Mouse (Mus musculus) embryo, embryonic 11 days (tissue): ENCODE results near the gene Kif27.

Experiments used
- DNase-seq: peaks from one replicate; pipeline ENCODE4 v3.0.0-alpha.2; 2015

The Kif27 gene

DNA sequence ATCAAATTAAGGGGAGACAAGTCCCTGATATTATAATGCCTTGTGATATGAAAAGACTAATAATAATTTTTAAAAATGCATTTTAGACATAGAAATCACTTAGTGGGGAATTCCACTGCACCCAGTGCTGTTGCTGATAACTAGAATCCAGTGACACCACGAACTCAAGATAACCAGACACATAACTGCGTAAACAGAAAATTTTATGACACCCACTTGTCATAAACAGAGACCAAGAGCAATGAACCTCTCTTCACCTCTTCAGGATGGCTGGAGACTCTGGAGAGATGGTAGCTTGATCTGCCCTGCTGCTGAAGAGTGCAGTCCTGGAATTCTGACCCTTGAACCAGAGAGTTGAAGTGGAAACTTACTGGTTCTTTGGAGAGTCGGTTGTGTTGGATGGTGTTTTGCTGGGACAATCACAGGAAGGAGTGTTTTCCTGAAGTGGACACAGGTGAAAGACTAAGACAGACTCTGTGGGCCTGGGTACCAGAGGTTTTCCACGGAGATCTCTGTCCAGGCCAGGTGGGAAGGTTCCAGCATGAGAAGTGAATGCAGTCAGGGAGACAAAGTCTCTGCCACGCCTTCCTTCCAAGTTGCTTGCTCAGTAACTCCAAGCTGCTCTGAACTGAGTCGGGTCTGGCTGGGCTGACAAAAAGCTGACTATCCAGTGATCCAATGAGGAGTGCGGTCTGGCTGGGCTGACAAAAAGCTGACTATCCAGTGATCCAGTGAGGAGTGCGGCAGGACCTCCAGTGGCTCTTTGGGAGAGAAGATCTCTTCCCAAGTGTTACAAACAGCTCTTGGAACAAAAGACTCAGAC lies 5.6 kb upstream of the Kif27 start:
- DNase-seq = no peak

DNA sequence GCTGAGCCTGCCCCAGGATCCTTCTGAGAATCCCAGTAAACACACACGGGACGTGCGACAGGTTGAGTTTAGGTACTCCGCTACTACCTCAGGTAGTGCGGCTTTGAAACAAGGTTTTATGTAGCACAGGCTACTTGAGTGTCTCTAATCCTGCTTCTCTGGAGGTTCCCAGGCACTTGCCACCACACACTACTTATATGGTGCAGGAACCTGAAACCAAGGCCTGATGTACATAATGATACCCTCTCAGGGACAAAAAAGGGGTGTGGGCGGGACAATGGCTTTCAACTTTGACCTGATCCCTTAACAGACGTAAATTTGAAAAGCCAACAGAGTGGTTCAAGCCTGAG lies 357 bp upstream of the Kif27 start:
- DNase-seq = no peak

DNA sequence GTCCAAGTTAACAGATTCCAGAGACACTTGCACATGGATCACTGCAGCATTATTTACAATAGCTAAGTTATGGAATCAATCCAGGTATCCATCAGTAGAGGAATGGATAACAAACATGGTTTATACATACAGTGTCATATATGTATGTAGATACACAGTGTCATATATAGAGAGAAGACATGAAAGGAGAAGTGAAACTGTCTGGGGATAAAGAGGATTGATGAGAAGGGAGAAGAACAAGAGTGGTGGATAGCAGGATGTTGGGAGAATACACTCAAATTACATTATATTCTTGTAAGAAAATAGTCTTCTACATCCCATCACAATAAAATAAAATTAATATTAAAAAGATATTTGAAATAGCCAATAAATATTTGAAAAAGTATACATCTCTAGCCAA lies 5.9 kb downstream of the Kif27 start:
- DNase-seq = no peak

DNA sequence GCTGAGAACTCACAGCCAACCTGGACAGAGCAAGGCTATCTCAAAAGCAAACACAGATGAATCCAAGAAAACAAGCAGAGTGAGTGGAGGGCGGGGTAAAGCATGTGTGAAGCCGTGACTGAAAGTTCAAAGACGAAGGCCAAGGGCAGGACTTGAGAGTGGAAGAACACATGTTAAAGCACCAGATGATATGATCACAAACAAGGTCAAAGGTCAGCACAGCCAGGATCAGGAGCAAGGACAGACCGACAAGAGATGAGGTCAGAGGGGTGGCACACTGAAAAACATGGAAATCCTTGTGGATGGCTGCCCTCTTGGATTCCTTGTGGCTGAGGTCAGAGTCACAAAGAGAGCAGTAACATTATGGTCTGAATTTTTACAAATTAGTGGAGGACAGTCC lies 8.3 kb downstream of the Kif27 start:
- DNase-seq = no peak

DNA sequence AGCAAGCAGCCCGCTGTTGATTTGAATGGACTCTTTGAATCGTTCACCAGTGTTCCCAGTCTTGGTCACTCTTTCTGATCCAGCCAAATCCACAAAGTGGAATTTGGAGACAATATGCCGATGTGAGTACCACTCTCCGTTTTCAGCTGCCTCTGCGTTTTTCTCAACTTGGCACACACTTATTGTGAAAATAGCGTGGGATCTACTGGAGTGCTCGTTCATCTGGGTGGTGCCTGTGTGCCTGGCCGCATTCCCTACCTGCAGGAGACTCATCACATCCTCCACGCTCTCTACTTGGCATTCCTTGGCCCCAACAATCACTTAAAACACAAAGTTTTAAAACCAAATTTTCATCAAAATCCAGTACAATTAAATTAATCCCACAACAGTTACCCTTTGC lies 14.4 kb downstream of the Kif27 start:
- DNase-seq = no peak

DNA sequence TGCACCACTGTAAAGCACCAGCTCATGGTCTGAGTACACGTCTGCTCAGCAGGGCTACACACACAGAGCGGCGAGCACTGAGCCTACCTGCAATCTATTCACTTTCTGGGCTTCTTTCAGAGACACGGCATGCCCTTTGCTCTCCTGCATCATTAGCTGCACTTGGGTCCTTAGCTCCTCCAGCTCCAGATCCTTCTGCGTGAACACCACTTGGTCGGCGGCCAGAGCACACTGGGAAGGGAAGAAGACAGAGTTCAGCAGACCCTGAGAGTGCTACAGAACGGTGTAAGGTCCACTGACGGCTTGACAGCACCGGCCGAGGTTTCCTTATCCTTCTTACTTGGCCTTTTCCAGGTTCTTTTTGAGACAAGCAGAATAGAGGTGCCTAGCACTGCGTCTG lies 21.5 kb downstream of the Kif27 start:
- no peak for DNase-seq

GRCm38 (mm10) chr13:58334116-58334515 lies 24.8 kb downstream of the Kif27 start:
- no peak for DNase-seq

DNA sequence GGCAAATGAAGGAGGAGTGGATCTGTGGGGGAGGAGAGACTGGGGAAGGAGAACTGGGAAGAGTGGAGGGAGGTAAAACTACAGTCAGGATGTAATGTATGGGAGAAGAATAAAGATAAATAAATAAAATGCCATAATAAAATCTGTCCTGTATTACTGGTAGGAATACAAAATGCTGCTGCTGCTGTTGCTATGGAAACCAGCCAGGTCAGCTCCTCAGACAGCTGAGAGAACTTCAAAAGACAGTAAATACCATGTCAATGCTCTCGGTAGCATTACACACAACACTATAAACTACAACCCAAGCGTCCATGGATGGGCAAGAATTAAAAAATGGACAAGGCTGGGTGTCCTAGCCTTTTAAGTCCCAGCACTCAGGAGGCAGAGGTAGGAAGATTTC lies 41.2 kb downstream of the Kif27 start:
- DNase-seq = no peak

DNA sequence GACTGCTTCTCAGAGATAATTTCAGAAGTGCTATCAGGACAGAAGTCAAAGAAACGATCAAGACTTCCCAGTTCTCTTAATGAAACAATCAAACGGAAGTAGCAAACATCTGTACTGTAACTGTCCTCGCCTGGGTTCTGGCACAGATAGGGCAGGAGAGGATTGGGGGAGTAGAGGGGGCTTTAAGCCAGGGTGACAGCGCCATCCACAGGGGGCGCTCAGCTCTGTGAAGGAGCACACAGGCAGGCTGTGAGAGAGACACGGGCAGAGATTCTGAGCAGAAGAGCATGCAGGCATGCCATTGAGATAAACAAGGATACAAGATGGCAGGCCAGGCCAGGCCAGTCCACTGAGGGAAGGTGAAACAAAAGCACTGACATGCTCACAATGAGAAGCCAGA lies 43.9 kb downstream of the Kif27 start:
- no peak for DNase-seq

- DNase-seq = no peak
Measured at GRCm38 (mm10) chr13:58313758-58314157, 45.2 kb downstream of the Kif27 start.

DNA sequence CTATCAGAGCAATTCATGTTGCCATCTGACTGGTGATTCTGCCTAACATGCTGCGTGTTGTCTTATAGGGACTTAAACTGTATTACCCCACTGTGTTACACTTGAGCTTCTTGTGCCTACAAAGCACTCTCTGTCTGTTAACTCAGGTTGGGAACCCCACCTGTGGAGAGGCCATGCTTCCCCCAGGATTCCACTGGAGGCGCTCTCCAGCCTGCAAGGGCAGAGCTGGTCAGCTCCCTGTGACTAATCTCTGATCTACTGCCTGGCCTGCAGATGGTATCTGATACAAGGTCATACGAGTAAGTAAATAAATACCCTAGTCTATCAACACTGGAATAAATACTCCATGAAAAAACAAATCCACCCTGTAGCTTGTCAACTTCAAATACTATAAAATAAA lies 47.6 kb downstream of the Kif27 start:
- DNase-seq = peak; percentile 25

GRCm38 (mm10) chr13:58309499-58309898 lies 49.4 kb downstream of the Kif27 start:
- DNase-seq = peak; percentile 18

DNA sequence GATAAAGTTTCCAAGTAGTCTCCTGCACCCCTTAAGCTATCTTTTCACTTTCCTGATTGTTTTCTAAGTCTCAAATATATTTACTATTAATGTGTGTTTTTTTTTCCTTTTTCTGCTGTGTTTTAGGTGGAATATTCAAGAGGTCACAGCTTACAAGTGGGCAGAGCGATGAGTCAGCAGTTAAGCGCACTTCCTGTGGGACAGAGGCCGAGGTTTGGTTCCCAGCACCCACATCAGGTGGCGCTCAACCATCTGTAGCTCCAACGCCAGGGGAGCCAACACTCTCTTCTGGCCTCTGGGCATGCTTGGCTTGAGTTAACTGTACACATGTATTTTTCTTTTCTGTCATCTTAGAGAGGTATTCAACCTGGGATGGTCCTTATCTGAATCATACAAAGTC lies 51.5 kb downstream of the Kif27 start:
- no peak for DNase-seq

DNA sequence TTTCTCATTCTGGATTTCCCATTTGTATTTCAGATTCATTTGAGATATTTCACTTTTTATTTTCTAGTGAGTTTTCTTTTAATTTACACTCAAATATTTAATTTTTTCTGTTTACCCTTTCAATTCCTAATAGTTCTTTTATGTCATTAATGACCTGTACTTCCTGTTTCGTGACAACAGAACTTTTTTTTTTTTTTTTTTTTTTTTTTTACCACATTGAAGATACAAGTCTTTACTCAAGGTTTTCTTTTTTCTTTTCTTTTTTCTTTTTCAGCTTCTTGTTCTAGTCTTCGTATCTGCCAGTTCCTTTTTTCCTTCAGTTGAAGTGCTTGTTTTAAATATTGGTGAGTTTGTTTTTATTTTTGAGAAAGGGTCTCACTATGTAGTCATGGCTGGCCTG lies 53.7 kb downstream of the Kif27 start:
- DNase-seq = no peak

DNA sequence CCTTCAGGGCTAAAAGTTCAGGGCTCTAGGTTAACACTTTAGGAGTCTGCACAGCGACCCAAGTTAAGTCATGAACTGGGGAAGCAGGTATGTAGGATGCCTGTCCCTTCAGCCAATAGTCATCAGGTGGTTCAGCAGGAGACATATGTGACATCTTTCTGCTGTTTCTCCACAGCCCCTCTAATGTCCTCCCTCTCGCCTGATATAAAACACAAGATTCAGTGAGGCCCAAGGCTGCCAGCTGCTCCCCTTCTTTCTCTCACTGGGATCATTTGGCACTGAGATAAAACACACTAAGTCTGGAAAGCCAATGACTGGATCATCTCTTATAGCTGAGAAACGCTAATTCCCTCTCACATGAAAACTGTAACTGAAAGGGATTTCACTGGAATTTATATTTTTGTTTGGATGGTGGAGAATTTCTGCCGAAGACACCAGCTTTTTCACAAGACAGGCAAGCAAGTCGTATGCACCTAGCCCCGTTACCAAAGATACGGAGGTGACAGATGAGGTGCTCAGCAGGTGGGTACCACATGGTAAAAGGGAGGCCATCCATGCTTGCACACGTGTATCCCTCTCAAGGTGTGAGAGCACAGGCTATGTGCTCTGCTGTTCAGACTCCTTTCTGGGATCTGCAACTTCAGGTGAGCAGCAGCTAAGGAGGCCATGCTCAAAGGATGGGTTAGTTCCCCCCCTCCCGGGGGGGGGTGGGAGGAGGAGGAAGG lies 56.3 kb downstream of the Kif27 start:
- DNase-seq = no peak

- DNase-seq = no peak
Measured at GRCm38 (mm10) chr13:58301961-58302360, 57.0 kb downstream of the Kif27 start.

- DNase-seq = no peak
Measured at GRCm38 (mm10) chr13:58298756-58299155, 60.2 kb downstream of the Kif27 start.

GRCm38 (mm10) chr13:58295582-58295981 lies 63.3 kb downstream of the Kif27 start:
- DNase-seq = no peak

DNA sequence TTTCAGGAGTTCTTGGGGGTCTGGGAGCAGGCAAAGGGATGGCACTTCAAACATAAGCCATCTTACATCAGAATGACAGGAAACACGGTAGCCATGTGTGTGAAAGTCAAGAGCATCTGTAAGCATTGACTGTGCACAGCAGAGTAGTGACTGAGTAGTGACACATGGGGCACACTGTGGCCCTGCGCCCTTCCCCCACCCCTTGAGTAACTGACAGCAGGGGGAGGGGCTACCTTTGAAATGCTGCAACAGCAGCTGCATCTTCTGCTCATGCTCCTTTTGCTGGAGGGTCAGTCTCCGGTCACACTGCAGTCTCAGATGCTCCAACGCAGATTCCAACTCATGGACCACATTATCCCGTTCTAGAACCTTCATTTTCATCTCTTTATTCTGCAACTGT lies 66.1 kb downstream of the Kif27 start:
- DNase-seq = peak; percentile 81

DNA sequence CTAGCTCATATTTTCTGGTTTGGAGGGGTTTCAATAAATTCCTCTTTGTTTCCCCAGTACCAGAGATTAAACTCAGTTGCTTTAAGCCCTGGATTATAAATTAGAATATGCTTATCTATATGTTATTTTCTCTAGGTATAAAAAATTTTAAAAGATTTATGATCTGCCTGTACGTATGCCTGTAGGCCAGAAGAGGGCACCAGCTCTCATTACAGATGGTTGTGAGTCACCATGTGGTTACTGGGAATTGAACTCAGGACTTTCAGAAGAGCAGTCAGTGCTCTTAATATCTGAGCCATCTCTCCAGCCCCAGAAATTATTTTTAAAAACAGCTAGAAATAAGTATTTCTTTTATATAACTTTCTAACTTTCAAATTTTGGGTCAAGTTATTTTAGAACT lies 69.6 kb downstream of the Kif27 start:
- no peak for DNase-seq

DNA sequence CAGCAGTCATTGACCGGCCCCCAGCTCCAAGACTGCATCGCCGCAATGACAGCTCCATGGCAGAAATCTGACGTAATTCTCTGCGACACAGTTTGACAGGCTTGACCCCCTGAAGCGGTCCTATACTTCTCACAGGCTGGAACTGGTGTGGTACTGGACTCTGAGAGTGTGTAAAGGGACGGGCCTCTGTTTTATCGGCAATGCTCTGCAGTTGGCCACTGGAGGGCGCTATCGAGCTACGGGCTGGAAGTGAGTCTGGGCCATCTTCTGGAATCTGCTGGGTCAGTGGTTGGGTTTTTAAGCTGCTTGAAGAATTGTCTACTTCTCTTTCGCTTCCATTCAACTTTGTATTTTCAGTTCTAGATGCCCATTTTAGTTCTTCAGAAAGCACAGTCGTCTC lies 71.1 kb downstream of the Kif27 start:
- DNase-seq = peak; percentile 85

DNA sequence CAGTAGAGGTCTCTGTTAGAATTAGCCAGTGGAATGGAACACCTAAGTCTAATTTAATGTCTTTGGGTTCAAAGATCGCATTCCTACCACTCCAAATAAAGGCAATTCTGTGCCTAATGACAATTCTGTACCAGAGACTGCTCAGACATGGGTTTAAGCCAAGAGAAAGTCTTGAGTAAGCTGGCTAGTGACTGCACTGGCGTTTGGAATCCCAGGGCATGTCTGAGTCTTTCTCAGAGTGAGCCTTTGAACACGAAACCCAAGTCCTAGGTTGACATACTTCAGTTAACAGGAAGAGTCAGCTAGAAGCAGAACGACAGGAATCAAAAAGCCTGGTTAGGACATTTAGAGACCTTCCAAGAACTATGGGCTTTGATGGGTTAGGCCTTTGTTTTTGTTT lies 75.5 kb downstream of the Kif27 start:
- DNase-seq = no peak

DNA sequence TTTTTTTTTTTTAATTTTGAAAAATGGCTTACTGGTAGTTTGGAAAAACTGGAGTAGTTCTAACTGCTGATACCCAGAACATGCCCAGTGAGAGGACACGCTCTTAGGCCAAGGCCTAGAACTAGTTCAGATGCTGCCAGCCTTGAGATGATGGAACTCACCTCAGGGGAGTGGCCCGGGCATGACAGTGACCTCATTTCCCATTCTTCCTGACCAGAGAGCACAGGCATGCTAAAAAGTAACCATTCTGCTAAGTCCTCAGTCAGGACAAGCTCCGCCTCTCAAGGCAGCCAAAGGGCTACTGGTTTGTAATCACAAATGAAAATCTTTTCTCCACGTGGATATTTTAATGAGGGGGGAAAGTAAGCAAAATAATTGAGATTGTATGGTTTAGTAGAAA lies 77.0 kb downstream of the Kif27 start:
- no peak for DNase-seq

DNA sequence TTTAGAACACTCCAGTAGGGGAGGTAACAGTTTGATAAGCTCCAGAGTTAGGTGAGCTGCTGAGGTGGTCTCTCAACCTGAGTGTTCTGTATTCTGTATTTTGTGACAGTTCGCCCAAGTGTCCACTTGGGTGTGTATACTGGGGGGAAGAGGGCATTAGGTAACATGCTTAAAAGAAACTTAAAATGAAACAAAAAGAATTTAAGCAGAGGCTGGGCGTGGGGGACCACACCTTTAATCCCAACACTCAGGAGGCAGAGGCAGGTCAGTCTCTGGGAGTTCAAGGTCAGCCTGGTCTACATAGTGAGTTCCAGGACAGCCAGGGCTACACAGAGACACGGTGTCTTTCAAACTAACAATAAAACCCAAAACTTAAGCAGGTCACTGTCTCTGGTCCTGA lies 78.4 kb downstream of the Kif27 start:
- no peak for DNase-seq

- no peak for DNase-seq
Measured at GRCm38 (mm10) chr13:58276256-58276655, 82.7 kb downstream of the Kif27 start.
